Mouse (Mus musculus) embryonic fibroblast, embryonic 13.5 days (primary cell): Measurements from ENCODE around the gene Kcnk16. TPM values are rescaled to one million over a fixed set of nuclear protein-coding genes. Genes with fewer than 3 reads are reported as not detected.

Experiments used
- H3K27ac ChIP-seq: 2 replicates; pipeline ENCODE4 v1.5.1; 2012; ENCODE audit warnings: low read length, control low read depth, inconsistent platforms; ENCODE audit not compliant: insufficient read depth
- H3K4me1 ChIP-seq: 2 replicates; pipeline ENCODE4 v1.6.1; 2011; ENCODE audit warnings: low read length; ENCODE audit not compliant: control insufficient read depth, insufficient read depth
- H3K4me3 ChIP-seq: 2 replicates; pipeline ENCODE4 v1.5.1; 2011; ENCODE audit warnings: mild to moderate bottlenecking, control low read depth, low read length; ENCODE audit not compliant: insufficient read depth
- CTCF ChIP-seq: IDR thresholded peaks from 2 replicates; pipeline ENCODE4 v1.5.1; 2011; ENCODE audit warnings: mild to moderate bottlenecking, control low read depth, low read length, moderate library complexity, borderline replicate concordance; ENCODE audit not compliant: insufficient read depth
- POLR2A ChIP-seq: IDR thresholded peaks from 2 replicates; pipeline ENCODE4 v1.6.1; 2011; ENCODE audit warnings: low read depth, mild to moderate bottlenecking, control low read depth, low read length, moderate library complexity
- polyA plus RNA-seq: library from polyadenylated mRNA; stranded (reverse); fragments of >200 nt; gene quantifications from 2 replicates; pipeline ENCODE4 v1.2.4, GENCODE M21; 2011; ENCODE audit warnings: low read depth; ENCODE audit not compliant: missing spikeins, insufficient read length

Kcnk16 gene
- polyA plus RNA-seq, 1 experiment = not detected

DNA sequence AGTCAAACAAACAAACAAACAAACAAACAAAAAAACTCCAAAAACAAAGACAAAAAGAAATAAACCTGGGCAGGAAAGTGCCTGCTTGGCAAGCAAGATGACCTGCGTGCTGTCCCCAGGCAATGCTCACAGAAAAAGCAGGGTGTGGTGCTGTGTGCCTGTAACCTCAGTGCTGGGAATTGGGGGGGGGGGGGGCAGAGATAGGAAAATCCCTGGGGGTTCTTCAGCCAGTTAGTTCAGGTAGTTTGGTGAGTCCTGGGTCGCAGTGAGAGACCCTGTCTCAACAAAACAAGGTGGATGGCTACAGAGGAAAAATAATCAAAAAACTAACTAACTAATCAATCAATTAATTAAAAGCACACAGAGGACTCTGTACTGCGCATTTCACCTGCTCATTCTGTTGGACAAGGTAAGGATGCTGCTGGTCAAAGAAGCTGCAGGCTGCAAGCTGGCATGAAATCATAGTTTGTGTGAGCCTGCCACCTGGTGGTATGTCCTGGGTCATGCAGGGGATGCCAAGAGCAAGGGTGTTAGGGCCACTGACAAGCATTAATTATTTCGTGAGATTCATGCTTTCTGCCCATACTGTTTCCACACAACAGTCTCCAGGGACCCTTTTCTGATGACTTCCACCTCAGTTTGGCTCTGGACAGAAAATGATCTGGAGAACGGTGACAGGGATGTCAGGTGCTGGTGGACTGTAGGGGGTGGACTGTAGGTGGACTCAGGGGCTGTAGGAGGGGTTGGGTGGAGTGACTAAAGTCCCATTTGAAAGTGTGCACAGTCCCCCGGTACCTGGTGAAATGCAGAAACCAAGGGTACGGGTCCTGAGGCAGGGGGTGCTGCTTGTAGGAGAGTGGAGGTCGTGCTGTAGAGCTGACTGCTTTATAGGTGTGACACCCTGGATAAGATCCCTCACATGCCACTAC is 10.6 kb downstream of the Kcnk16 start:
- TF ChIP-seq POLR2A (no peak), CTCF (peak; percentile 97)
- H3K4me1 ChIP-seq = no peaks in the 10 kb centered on the region
- H3K27ac ChIP-seq = no peak overlapping the region
- H3K4me3 ChIP-seq = no peak overlapping the region

DNA sequence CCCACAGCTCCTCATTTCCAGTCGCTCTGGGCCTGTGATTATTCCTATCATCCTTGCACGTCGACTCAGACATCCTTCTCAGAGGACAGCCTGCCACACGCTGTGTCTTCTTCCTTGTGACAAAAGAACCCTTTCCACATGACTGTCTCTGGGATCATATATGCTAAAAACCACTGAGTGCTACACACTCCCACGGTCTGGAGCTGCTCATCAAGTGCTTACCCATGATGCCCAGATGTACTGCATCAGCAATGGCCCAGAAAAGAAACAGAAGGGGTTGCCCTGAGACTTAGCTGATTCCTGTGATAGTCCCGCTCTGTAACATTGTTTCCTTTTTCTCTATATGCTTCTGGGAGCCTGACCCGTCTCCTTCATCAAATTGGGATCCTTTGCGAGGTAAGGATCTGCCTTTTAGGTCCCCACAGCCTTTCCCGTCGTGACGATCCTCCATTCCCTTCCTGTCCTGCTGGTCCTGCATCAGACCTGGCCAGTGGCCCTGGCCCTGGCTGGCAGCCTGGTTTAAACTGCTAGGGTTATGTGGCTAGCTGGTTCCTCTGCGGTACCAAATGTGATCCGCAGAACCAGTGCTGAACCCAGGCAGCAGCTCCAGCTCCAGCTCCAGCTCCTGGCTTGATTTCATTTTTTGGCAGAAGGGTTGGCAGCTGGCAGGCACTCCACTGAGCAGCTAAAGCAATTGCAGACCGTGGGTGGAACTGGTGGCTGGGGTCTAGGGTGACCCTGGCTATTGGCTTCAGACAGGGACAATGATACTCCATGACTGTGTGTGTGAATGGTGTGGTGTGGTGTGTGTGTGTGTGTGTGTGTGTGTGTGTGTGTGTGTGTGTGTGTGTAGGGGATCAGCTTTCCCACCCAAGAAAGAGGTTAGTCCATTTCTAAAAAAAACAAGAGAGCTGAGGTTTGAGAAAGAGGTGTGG is 18.5 kb downstream of the Kcnk16 start:
- no peaks in the 10 kb centered on the region; the same call in 1 of the 2 replicates for H3K4me1 ChIP-seq
- no peak overlapping the region for H3K27ac ChIP-seq
- no peak for TF ChIP-seq POLR2A
- no peak for TF ChIP-seq CTCF
- no peak overlapping the region for H3K4me3 ChIP-seq

DNA sequence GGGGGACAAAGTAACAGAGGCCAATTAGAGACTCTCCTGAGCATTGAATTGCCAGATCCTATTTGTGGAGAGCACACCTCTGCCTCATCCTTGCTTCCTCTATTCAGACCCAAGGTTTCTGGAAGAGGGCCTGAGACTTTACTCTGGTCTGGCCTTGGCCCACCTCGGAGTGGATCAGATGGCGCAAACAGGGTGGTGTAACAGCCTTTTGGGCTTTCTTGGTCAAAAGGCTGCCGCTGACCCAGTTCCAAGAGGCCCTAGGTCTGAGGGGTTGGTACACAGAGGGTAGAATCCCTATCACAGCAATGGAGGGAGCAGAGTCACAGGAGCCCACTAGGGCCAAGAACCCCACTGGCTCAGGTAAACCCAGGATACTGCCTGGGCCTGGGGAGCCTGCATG is 21.0 kb downstream of the Kcnk16 start:
- TF ChIP-seq POLR2A (no peak), CTCF (no peak)
- Histone ChIP-seq H3K4me3 (no peak overlapping the region), H3K27ac (no peak overlapping the region), H3K4me1 (no peaks in the 10 kb centered on the region; the same call in 1 of the 2 replicates)

DNA sequence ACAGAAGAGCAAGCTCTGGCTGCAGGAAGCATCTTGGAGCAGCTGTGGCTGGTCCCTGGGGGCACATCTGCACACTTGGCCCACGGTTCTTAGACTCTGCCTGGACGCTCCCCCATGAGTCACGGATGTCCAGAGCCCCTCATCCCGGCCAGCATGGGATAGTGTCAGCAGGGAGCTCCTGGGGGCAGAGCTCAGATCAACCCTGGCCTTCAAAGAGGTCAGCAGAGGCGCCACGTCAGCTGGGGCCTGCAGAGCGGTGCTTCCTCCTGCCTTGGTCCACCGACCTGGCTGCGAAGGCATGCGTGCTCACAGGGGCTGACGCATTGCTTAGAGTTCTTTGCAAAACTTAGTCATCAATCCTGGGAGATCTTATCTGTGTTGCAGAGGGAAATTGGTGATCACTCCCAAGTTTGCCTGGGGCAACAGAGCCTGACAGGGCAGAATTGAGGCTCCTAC is 22.2 kb downstream of the Kcnk16 start:
- Histone ChIP-seq H3K4me3 (no peak overlapping the region), H3K4me1 (no peaks in the 10 kb centered on the region; the same call in 1 of the 2 replicates), H3K27ac (no peak overlapping the region)
- TF ChIP-seq POLR2A (no peak), CTCF (no peak)

DNA sequence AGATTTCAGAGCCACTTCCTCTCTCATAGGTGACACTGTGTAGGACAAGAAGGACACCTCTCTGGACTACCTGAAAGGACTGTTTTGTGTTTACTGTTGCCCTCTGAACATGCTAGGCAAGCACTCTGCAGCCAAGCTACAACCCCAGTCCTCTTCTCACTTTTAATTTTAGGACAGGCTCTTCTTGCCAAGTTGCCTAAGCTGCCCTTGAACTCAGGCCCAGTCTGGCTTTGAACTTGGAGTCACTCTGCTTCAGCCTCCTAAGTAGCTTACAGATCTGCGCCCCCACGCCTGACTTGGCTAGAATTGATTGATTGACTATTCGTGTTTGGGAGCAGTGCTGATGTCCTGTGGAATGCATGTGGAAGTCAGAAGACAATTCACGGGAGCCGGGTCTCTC is 23.1 kb downstream of the Kcnk16 start:
- TF ChIP-seq POLR2A (no peak), CTCF (no peak)
- Histone ChIP-seq H3K4me1 (no peaks in the 10 kb centered on the region; the same call in 1 of the 2 replicates), H3K4me3 (no peak overlapping the region)

DNA sequence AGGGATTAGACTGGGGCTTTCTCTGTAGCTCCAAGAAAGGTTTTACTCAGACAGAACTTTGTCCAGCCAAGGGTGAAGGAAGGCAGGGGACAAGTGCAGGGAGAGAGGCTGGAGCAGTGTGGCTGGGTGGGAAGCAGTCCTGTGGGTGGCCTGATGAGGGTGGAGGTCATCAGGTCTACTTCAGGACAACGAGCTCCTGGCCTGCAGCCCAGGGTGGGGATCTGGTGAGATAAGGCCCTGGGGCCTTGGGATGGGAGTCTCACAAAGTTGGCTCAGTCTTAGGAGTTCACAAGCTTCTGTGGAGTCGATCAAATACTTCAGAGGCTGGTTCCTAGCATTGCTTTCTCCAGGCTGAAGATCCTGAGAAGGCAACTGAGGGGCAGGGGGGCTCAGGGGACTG is 23.7 kb downstream of the Kcnk16 start:
- Histone ChIP-seq H3K27ac (no peak overlapping the region), H3K4me1 (no peaks in the 10 kb centered on the region; the same call in 1 of the 2 replicates), H3K4me3 (no peak overlapping the region)
- no peak for TF ChIP-seq CTCF
- TF ChIP-seq POLR2A = no peak

More for the DNA sequence above, 23.1 kb downstream of the Kcnk16 start:
- no peak overlapping the region for H3K27ac ChIP-seq

DNA sequence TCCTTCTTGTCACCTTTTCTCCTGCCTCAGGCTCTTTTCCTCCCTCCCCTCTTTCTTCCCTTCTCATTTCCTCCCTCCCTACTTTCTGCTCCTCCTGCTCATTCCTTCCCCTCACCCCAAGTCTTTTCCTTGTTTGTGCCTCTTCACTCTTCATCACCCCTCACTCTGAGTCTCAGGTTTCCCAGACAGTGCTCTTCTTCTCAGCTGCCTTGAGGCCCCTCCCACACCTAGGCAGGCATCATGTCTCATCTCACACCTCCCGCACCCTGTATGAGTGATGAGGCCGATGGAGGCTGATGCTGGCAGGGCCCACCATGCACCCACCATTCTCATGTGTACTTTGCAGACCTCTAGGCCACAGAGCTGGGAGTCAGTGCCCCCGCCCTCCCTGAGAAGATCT is 25.8 kb downstream of the Kcnk16 start:
- no peaks in the 10 kb centered on the region; the same call in 1 of the 2 replicates for H3K4me1 ChIP-seq
- TF ChIP-seq CTCF = no peak
- no peak for TF ChIP-seq POLR2A
- no peak overlapping the region for H3K4me3 ChIP-seq
- H3K27ac ChIP-seq = no peak overlapping the region

DNA sequence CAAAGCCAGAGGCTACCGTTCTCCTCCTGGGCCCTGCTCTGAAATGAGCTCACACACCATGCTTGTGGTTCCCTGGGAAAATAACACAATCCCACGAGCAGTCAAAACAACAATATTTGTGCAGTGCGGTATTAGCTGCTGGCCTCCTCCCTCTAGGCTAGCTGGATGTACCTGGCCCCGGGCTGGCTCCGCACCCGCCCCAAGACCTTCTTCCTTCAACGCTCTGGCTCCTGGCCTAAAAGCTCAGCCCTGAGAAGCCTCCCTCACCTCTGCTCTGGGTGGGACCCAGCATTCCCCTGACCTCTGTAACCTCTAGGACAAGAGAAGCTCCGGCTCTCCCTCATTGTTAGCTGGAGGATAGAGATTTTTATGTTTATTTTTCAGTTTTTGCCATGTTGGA is 26.5 kb downstream of the Kcnk16 start:
- Histone ChIP-seq H3K27ac (no peak overlapping the region), H3K4me1 (no peaks in the 10 kb centered on the region; the same call in 1 of the 2 replicates), H3K4me3 (no peak overlapping the region)
- TF ChIP-seq CTCF (no peak), POLR2A (no peak)

DNA sequence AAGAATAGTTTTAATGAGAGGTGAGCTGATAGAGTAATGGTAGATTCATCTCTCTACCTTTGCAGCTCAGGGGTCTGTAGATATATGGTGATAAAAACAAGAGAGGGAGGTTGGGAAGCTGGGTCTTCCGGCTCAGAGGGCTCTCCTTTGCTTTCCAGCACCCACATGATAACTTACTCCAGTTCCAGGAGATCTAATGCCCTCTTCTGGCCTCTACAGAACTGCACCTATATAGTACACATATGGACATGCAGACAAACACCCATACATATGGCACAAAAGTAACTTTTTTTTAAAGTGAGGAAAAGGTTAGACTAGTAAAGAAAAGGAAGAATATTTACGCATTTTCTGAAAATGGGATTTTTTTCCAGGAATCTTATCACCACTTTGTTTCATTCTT is 34.6 kb downstream of the Kcnk16 start:
- Histone ChIP-seq H3K4me3 (no peak overlapping the region), H3K4me1 (no peaks in the 10 kb centered on the region), H3K27ac (no peak overlapping the region)
- TF ChIP-seq POLR2A = no peak
- TF ChIP-seq CTCF = no peak
